Mouse (Mus musculus) thymus, adult 2 months (tissue): Measurements from ENCODE around the gene Pld5.

ENCODE experiments used
- CTCF ChIP-seq: fragments of 200-500 bp; IDR thresholded peaks from 2 replicates; pipeline ENCODE4 v1.5.1; 2012; ENCODE audit warnings: mild to moderate bottlenecking, control low read depth, low read length, moderate library complexity, borderline replicate concordance; ENCODE audit not compliant: control insufficient read depth, poor library complexity, insufficient read depth; ENCODE audit errors: extremely low read depth
- POLR2A ChIP-seq: fragments of 200-500 bp; IDR thresholded peaks from 2 replicates; pipeline ENCODE4 v1.6.1; 2012; ENCODE audit warnings: mild to moderate bottlenecking, low read length, control low read depth, moderate library complexity; ENCODE audit not compliant: control insufficient read depth, poor library complexity, insufficient read depth; ENCODE audit errors: extremely low read depth

- TF ChIP-seq CTCF = no peak
- TF ChIP-seq POLR2A = no peak
These were observed 210.6 kb downstream of the Pld5 start for GRCm38 (mm10) chr1:176064471-176064870.
